Mouse (Mus musculus): ENCODE data around the gene Tsc22d1. TPM values are rescaled to one million over a fixed set of nuclear protein-coding genes. Genes with fewer than 3 reads are reported as not detected.
A peak's percentile ranks its signal among the peaks of the same experiment; 100 is the strongest.

Tsc22d1 gene
- polyA plus RNA-seq, 1 experiment, result 153 TPM

DNA sequence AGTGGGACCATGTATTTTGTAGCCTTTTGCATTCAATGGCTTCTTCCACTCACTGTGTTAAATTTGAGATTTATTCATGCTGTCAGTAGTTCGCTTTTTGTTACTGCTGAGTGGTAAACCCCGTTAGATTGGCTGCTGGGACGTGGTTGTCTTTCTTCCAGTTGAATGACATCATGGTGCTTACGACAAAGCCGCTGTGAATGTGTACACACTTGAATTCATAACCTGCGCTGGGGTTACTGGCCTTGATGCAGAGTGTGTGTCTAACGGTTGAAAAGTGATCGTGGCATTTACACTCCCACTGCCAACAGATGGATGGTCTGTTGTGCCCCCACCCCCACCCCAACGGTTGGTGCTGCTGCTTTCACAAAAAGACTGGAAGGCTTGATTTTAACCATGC, 82.4 kb downstream of the Tsc22d1 start:
- TF ChIP-seq CTCF (conservative IDR thresholded peaks at IDR 0.05; ENCODE audit: insufficient read depth, insufficient read length, low read depth, low read length), result no peak
- DNase-seq, result no peak
- Histone ChIP-seq H3K27ac (ENCODE audit: insufficient read depth, low read depth, low read length) (no peak overlapping the region), H3K4me1 (ENCODE audit: control insufficient read depth, insufficient read depth, low read length) (peaks cover 6% of the 10 kb centered on the region; the same call in 1 of the 2 replicates), H3K27me3 (replicated peaks; ENCODE audit: control insufficient read depth, insufficient read depth, low read length) (no peaks in the 10 kb centered on the region), H3K36me3 (ENCODE audit: control insufficient read depth, insufficient read depth, low read length) (no peaks in the 10 kb centered on the region), H3K4me3 (ENCODE audit: insufficient read depth, low read depth, low read length) (no peak overlapping the region)
- 81% methylated on average over 9 of the region's 9 CpGs for WGBS

DNA sequence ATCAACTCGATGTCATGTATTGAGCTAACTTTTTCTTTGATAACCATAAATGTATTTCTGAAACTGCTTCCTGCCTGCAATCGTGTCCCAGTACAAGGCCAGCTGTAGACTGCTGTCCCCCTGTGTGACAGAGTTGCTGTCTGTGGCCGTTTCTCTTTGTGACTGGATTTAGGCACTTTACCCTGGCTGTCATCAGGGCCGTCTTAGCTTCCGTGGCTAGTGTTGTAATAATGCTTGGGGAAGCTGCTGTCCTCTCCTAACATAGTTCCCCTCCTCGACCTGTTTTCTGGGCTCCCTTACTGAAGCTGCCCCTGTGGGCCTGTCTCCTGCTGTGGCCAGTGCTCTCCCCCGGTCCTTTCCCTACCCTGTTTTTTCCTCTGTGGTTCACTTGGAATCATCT, 83.4 kb downstream of the Tsc22d1 start:
- Histone ChIP-seq H3K27ac (ENCODE audit: insufficient read depth, low read depth, low read length) (no peak overlapping the region), H3K27me3 (replicated peaks; ENCODE audit: control insufficient read depth, insufficient read depth, low read length) (no peaks in the 10 kb centered on the region), H3K4me3 (ENCODE audit: insufficient read depth, low read depth, low read length) (no peak overlapping the region), H3K36me3 (ENCODE audit: control insufficient read depth, insufficient read depth, low read length) (no peaks in the 10 kb centered on the region), H3K4me1 (ENCODE audit: control insufficient read depth, insufficient read depth, low read length) (peaks cover 6% of the 10 kb centered on the region; the same call in 1 of the 2 replicates)
- DNase-seq, result no peak
- TF ChIP-seq CTCF (conservative IDR thresholded peaks at IDR 0.05; ENCODE audit: insufficient read depth, insufficient read length, low read depth, low read length) (no peak), POLR2A (IDR thresholded peaks at IDR 0.05; ENCODE audit: low read depth, low read length) (no peak)
- 57% methylated on average over 7 of the region's 7 CpGs for WGBS

- DNase-seq, result no peak
- Histone ChIP-seq H3K4me1 (ENCODE audit: control insufficient read depth, insufficient read depth, low read length) (peaks cover 9% of the 10 kb centered on the region; the same call in 1 of the 2 replicates), H3K36me3 (ENCODE audit: control insufficient read depth, insufficient read depth, low read length) (no peaks in the 10 kb centered on the region), H3K27ac (ENCODE audit: insufficient read depth, low read depth, low read length) (no peak overlapping the region), H3K4me3 (ENCODE audit: insufficient read depth, low read depth, low read length) (no peak overlapping the region), H3K27me3 (replicated peaks; ENCODE audit: control insufficient read depth, insufficient read depth, low read length) (no peaks in the 10 kb centered on the region)
- no peak for TF ChIP-seq CTCF (conservative IDR thresholded peaks at IDR 0.05; ENCODE audit: insufficient read depth, insufficient read length, low read depth, low read length)
- no peak for TF ChIP-seq POLR2A (IDR thresholded peaks at IDR 0.05; ENCODE audit: low read depth, low read length)
- WGBS, result 84% methylated on average over 6 of the region's 6 CpGs
Observed at GRCm38 (mm10) chr14:76499492-76499891, 84.7 kb downstream of the Tsc22d1 start.

- TF ChIP-seq POLR2A (IDR thresholded peaks at IDR 0.05; ENCODE audit: low read depth, low read length) (no peak), CTCF (conservative IDR thresholded peaks at IDR 0.05; ENCODE audit: insufficient read depth, insufficient read length, low read depth, low read length) (no peak)
- DNase-seq, result peak; percentile 19
- H3K27ac ChIP-seq (ENCODE audit: insufficient read depth, low read depth, low read length), result peak overlapping the region; percentile 16; the same call in 1 of the 2 replicates
Observed at GRCm38 (mm10) chr14:76500036-76500435, 85.3 kb downstream of the Tsc22d1 start.

DNA sequence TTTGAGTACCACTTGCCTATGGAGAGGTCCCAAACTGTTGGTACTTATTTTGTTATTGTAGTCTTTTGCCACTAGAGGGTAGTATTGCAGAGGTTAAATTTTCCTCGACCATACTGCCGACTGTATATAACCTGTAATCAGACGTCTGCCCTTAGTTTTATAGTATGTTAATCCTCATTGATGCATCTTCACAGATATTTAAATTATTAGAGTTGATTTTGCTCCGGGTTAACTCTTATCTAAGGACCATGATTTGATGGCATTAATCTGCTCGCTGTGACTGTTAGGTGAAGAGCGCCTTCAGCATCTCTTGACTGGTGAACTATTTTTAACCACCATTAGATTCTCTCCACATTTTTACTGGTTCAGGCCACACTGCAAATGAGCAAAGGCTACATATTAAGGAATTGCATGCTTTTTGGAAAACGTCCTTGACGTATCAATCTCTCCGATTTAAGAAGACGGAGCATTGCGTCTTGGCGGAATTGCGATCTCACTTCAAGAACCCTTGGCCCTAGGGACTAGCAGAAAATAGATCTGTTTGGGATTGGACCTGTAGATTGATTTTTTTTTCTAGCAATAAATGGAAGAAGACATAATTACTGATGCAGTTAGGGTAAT, 88.6 kb downstream of the Tsc22d1 start:
- TF ChIP-seq CTCF (conservative IDR thresholded peaks at IDR 0.05; ENCODE audit: insufficient read depth, insufficient read length, low read depth, low read length), result 0 out of 2 replicates have a peak, but pooled peaks have one; percentile 18
- TF ChIP-seq POLR2A (IDR thresholded peaks at IDR 0.05; ENCODE audit: low read depth, low read length), result no peak
- peaks cover 6% of the 10 kb centered on the region; the same call in 1 of the 2 replicates for H3K36me3 ChIP-seq (ENCODE audit: control insufficient read depth, insufficient read depth, low read length)
- H3K4me3 ChIP-seq (ENCODE audit: insufficient read depth, low read depth, low read length), result peak overlapping the region; percentile 31
- no peaks in the 10 kb centered on the region for H3K27me3 ChIP-seq (replicated peaks; ENCODE audit: control insufficient read depth, insufficient read depth, low read length)
- peak overlapping the region; percentile 77 for H3K27ac ChIP-seq (ENCODE audit: insufficient read depth, low read depth, low read length)
- WGBS, result 8% methylated on average over 13 of the region's 13 CpGs
- peak; percentile 69 for DNase-seq
- H3K4me1 ChIP-seq (ENCODE audit: control insufficient read depth, insufficient read depth, low read length), result peaks cover 12% of the 10 kb centered on the region; the same call in 1 of the 2 replicates

More at GRCm38 (mm10) chr14:76500036-76500435, 85.3 kb downstream of the Tsc22d1 start:
- H3K4me1 ChIP-seq (ENCODE audit: control insufficient read depth, insufficient read depth, low read length), result peaks cover 9% of the 10 kb centered on the region; the same call in 1 of the 2 replicates
- 38% methylated on average over 5 of the region's 5 CpGs for WGBS
- no peaks in the 10 kb centered on the region for H3K27me3 ChIP-seq (replicated peaks; ENCODE audit: control insufficient read depth, insufficient read depth, low read length)
- H3K4me3 ChIP-seq (ENCODE audit: insufficient read depth, low read depth, low read length), result no peak overlapping the region
- H3K36me3 ChIP-seq (ENCODE audit: control insufficient read depth, insufficient read depth, low read length), result no peaks in the 10 kb centered on the region

DNA sequence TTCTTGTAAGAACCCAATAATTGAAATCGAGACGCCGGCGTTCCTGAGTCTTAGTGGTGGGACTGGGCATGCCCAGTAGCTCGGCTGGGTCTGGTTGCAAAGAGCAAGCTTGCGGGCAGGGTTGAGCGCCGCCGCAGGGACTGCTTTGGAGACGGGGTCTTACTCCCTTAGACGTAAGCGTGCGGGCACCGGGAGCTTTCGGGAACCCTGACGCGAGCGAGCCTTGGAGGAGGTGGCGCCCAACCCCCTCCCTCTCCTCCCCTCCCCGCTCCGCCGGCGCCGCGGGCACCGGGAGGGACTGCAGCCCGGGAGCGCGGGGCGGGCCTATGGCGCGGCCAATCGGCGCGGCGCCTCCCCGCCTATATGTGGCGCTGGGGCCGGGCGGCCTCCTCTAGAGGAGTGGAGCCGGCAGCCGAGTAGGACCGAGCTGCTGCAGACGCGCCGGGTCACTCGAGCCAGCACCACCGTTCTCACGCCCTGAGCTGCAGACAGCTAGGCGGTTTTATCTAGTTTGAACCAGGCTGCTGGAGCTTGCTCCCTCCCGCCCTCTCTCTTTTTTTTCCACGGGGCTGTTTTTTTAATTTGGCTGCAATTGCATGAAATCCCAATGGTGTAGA, 89.5 kb downstream of the Tsc22d1 start:
- peak; percentile 97 for DNase-seq
- TF ChIP-seq CTCF (conservative IDR thresholded peaks at IDR 0.05; ENCODE audit: insufficient read depth, insufficient read length, low read depth, low read length) (no peak), POLR2A (IDR thresholded peaks at IDR 0.05; ENCODE audit: low read depth, low read length) (peak; percentile 99)
- peak overlapping the region; percentile 98 for H3K27ac ChIP-seq (ENCODE audit: insufficient read depth, low read depth, low read length)
- H3K36me3 ChIP-seq (ENCODE audit: control insufficient read depth, insufficient read depth, low read length), result peaks cover 6% of the 10 kb centered on the region; the same call in 1 of the 2 replicates
- H3K4me1 ChIP-seq (ENCODE audit: control insufficient read depth, insufficient read depth, low read length), result peaks cover 12% of the 10 kb centered on the region; the same call in 1 of the 2 replicates
- under 1% methylated on average over 50 of the region's 52 CpGs for WGBS
- peak overlapping the region; percentile 83 for H3K4me3 ChIP-seq (ENCODE audit: insufficient read depth, low read depth, low read length)
- no peaks in the 10 kb centered on the region for H3K27me3 ChIP-seq (replicated peaks; ENCODE audit: control insufficient read depth, insufficient read depth, low read length)

DNA sequence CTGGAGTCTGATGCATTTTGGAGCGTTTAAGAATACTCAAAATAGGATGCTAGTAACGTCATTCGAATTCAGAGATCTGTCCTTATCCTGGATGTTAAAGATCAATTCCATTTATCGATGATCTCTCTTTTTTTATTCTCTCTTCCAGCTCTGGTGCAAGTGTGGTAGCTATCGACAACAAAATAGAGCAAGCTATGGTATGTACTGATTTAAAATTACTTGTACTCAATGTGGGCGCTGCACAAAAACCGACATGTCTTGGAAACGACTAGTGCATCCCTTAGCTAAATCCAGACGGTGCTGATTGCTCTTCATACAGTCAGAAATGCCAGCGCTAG, 90.3 kb downstream of the Tsc22d1 start:
- no peak for DNase-seq
- TF ChIP-seq POLR2A (IDR thresholded peaks at IDR 0.05; ENCODE audit: low read depth, low read length), result no peak
- TF ChIP-seq CTCF (conservative IDR thresholded peaks at IDR 0.05; ENCODE audit: insufficient read depth, insufficient read length, low read depth, low read length), result no peak
- under 1% methylated on average over 10 of the region's 10 CpGs for WGBS

More for the DNA sequence above, 90.3 kb downstream of the Tsc22d1 start:
- Histone ChIP-seq H3K4me1 (ENCODE audit: control insufficient read depth, insufficient read depth, low read length) (peaks cover 10% of the 10 kb centered on the region; the same call in 1 of the 2 replicates), H3K36me3 (ENCODE audit: control insufficient read depth, insufficient read depth, low read length) (peaks cover 6% of the 10 kb centered on the region; the same call in 1 of the 2 replicates), H3K27me3 (replicated peaks; ENCODE audit: control insufficient read depth, insufficient read depth, low read length) (no peaks in the 10 kb centered on the region), H3K27ac (ENCODE audit: insufficient read depth, low read depth, low read length) (peak overlapping the region; percentile 98), H3K4me3 (ENCODE audit: insufficient read depth, low read depth, low read length) (peak overlapping the region; percentile 83)
